Mouse (Mus musculus) heart, embryonic 11.5 days (tissue): Measurements from ENCODE around the gene Fstl3. TPM values are rescaled to one million over a fixed set of nuclear protein-coding genes. Genes with fewer than 3 reads are reported as not detected.

Experiments
- ATAC-seq: fragments of 200-750 bp; cut with Nextera tagmentation; replicated peaks from 2 replicates; pipeline ENCODE4 v1.8.0; 2017; ENCODE audit warnings: moderate library complexity; ENCODE audit not compliant: insufficient number of reproducible peaks, low FRiP score, low TSS enrichment
- H3K27ac ChIP-seq: fragments of 300-500 bp; sonication (generic); 2 replicates; pipeline ENCODE4 v1.5.1; 2014; ENCODE audit warnings: mild to moderate bottlenecking, low read depth, low read length
- H3K27me3 ChIP-seq: fragments of 300-500 bp; sonication (generic); 2 replicates; pipeline ENCODE4 v1.6.1; 2014; ENCODE audit warnings: mild to moderate bottlenecking, low read length, mixed read lengths; ENCODE audit not compliant: control insufficient read depth, insufficient read depth
- H3K36me3 ChIP-seq: fragments of 300-500 bp; sonication (generic); 2 replicates; pipeline ENCODE4 v1.6.1; 2014; ENCODE audit warnings: mild to moderate bottlenecking, low read length, moderate library complexity, mixed read lengths; ENCODE audit not compliant: control insufficient read depth, insufficient read depth
- H3K4me1 ChIP-seq: fragments of 300-500 bp; sonication (generic); 2 replicates; pipeline ENCODE4 v1.6.1; 2014; ENCODE audit warnings: low read length; ENCODE audit not compliant: control insufficient read depth, insufficient read depth
- H3K4me2 ChIP-seq: fragments of 300-500 bp; sonication (generic); 2 replicates; pipeline ENCODE4 v1.6.1; 2014; ENCODE audit warnings: mild to moderate bottlenecking, moderate library complexity
- H3K4me3 ChIP-seq: fragments of 300-500 bp; sonication (generic); 2 replicates; pipeline ENCODE4 v1.5.1; 2014; ENCODE audit warnings: low read depth, low read length
- H3K9ac ChIP-seq: fragments of 300-500 bp; sonication (generic); 2 replicates; pipeline ENCODE4 v1.6.1; 2014; ENCODE audit warnings: mild to moderate bottlenecking, low read depth, low read length, moderate library complexity
- H3K9me3 ChIP-seq: fragments of 300-500 bp; sonication (generic); replicated peaks from 2 replicates; pipeline ENCODE4 v1.6.1; 2016; ENCODE audit warnings: low read length; ENCODE audit not compliant: control insufficient read depth
- WGBS: fragments of 180-500 bp; shearing (Covaris S2); extraction: QIAGEN DNeasy Blood & Tissue Kit; methylation state at CpG from one replicate; pipeline ENCODE4 v1.1.7; 2014; ENCODE audit not compliant: insufficient replicate concordance; 5-methylcytosine and 5-hydroxymethylcytosine counted together
- polyA plus RNA-seq: library from polyadenylated mRNA; unstranded; fragments of >200 nt; fragmentation: Nextera tagmentation; extraction: Ambion mirVana; gene quantifications from 2 replicates; pipeline ENCODE4 v1.2.1, GENCODE M21; 2014

The Fstl3 gene
- polyA plus RNA-seq, 1 experiment from 2014 or later: 11.4 TPM

DNA sequence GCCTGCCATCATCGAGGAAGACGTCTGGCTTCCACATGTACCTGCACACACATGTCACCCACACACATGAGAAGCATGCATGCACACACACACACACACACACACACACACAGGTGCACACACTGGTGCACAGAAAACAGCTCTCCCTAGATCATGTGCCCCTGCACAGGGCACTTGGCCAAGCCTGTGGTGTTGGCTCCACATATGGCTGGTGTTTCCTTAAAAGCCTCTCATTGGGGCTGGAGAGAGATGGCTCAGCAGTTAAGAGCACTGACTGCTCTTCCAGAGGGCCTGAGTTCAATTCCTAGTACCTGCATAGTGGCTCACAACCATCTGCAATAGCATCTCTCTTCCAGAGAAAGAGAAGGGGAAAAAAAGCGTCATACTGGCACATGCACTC is 54.5 kb downstream of the Fstl3 start:
- Histone ChIP-seq H3K9me3 (no peaks in the 10 kb centered on the region), H3K36me3 (no peaks in the 10 kb centered on the region), H3K9ac (no peak overlapping the region), H3K27ac (no peak overlapping the region), H3K4me2 (no peak overlapping the region), H3K4me1 (no peaks in the 10 kb centered on the region), H3K4me3 (no peak overlapping the region), H3K27me3 (peaks cover 2% of the 10 kb centered on the region; the same call in 1 of the 2 replicates)
- no peak for ATAC-seq
- 77% methylated on average over 3 of the region's 3 CpGs for WGBS

Other genes starting within 250 kb of the Fstl3 start
- gene Plpp2, start 243.5 kb upstream of the Fstl3 start, polyA plus RNA-seq: 14.2 and 15.6 TPM in 2 replicates
- 26.5 and 29.3 TPM in 2 replicates for gene Mier2, start 222.1 kb upstream of the Fstl3 start, polyA plus RNA-seq
- not detected in 2 replicates for gene Theg, start 189.9 kb upstream of the Fstl3 start, polyA plus RNA-seq
- gene C2cd4c, start 163.2 kb upstream of the Fstl3 start, polyA plus RNA-seq: not detected in 2 replicates
- 1.3 and 2.6 TPM in 2 replicates for gene Shc2, start 139.4 kb upstream of the Fstl3 start, polyA plus RNA-seq
- gene Odf3l2, start 131.5 kb upstream of the Fstl3 start, polyA plus RNA-seq: not detected in 2 replicates
- 1.1 and 1.5 TPM in 2 replicates for gene Madcam1, start 112.7 kb upstream of the Fstl3 start, polyA plus RNA-seq
- gene Tpgs1, start 107.9 kb upstream of the Fstl3 start, polyA plus RNA-seq: 47.4 and 48.6 TPM in 2 replicates
- 159 and 164 TPM in 2 replicates for gene Cdc34, start 95.1 kb upstream of the Fstl3 start, polyA plus RNA-seq
- gene Gzmm, start 88.3 kb upstream of the Fstl3 start, polyA plus RNA-seq: 0.40 and 1.0 TPM in 2 replicates
- 1,233 and 1,252 TPM in 2 replicates for gene Bsg, start 72.8 kb upstream of the Fstl3 start, polyA plus RNA-seq
- 0.13 and 0.14 TPM in 2 replicates for gene Hcn2, start 60.6 kb upstream of the Fstl3 start, polyA plus RNA-seq
- gene Polrmt, start 30.7 kb upstream of the Fstl3 start, polyA plus RNA-seq: 22.7 and 23.6 TPM in 2 replicates
- 0.26 TPM in 1 of 2 replicates, not detected in the other for gene Fgf22, start 22.2 kb upstream of the Fstl3 start, polyA plus RNA-seq
- 63.1 and 69.0 TPM in 2 replicates for gene Rnf126, start 10.3 kb upstream of the Fstl3 start, polyA plus RNA-seq
- not detected in 2 replicates for gene Prss57, start 13.7 kb downstream of the Fstl3 start, polyA plus RNA-seq
- 66.6 and 70.1 TPM in 2 replicates for gene Palm, start 16.3 kb downstream of the Fstl3 start, polyA plus RNA-seq
- gene Misp, start 43.7 kb downstream of the Fstl3 start, polyA plus RNA-seq: 0.63 and 0.89 TPM in 2 replicates
- 112 TPM in 2 replicates for gene Ptbp1, start 77.2 kb downstream of the Fstl3 start, polyA plus RNA-seq
- gene Prtn3, start 97.2 kb downstream of the Fstl3 start, polyA plus RNA-seq: 2.5 and 3.9 TPM in 2 replicates
- gene Plppr3, start 97.4 kb downstream of the Fstl3 start, polyA plus RNA-seq: 14.1 and 14.3 TPM in 2 replicates
- 0.31 and 0.49 TPM in 2 replicates for gene Elane, start 109.0 kb downstream of the Fstl3 start, polyA plus RNA-seq
- not detected in 2 replicates for gene Cfd, start 113.6 kb downstream of the Fstl3 start, polyA plus RNA-seq
- 30.9 and 32.0 TPM in 2 replicates for gene Med16, start 131.7 kb downstream of the Fstl3 start, polyA plus RNA-seq
- gene Gm26602, start 133.6 kb downstream of the Fstl3 start, polyA plus RNA-seq: 8.1 TPM in 1 of 2 replicates, not detected in the other
- gene Kiss1r, start 139.7 kb downstream of the Fstl3 start, polyA plus RNA-seq: 0.15 and 0.31 TPM in 2 replicates
- 87.6 and 89.2 TPM in 2 replicates for gene R3hdm4, start 143.9 kb downstream of the Fstl3 start, polyA plus RNA-seq
- 4.3 and 12.7 TPM in 2 replicates for gene Arid3a, start 149.8 kb downstream of the Fstl3 start, polyA plus RNA-seq
- 89.8 and 97.6 TPM in 2 replicates for gene Wdr18, start 182.9 kb downstream of the Fstl3 start, polyA plus RNA-seq
- 0.19 and 0.20 TPM in 2 replicates for gene Grin3b, start 193.4 kb downstream of the Fstl3 start, polyA plus RNA-seq
- 12.8 and 15.6 TPM in 2 replicates for gene Tmem259, start 207.1 kb downstream of the Fstl3 start, polyA plus RNA-seq
- 405 and 420 TPM in 2 replicates for gene Cnn2, start 211.3 kb downstream of the Fstl3 start, polyA plus RNA-seq
- gene Abca7, start 219.2 kb downstream of the Fstl3 start, polyA plus RNA-seq: 2.1 and 2.8 TPM in 2 replicates
- gene Arhgap45, start 239.4 kb downstream of the Fstl3 start, polyA plus RNA-seq: 6.2 and 7.5 TPM in 2 replicates